Mouse (Mus musculus): ENCODE measurements around the gene Lemd1. TPM values are rescaled to one million over a fixed set of nuclear protein-coding genes. Genes with fewer than 3 reads are reported as not detected.

Gene Lemd1
- polyA plus RNA-seq, 1 experiment, result not detected

- Histone ChIP-seq H3K4me3 (ENCODE audit: insufficient read depth, low read length) (no peak overlapping the region), H3K4me1 (ENCODE audit: control insufficient read depth, insufficient read depth, low read length) (peaks cover 11% of the 10 kb centered on the region)
These were observed 7.3 kb downstream of the Lemd1 start for GRCm38 (mm10) chr1:132198401-132199071.

GRCm38 (mm10) chr1:132199244-132199643 is 8.0 kb downstream of the Lemd1 start:
- Histone ChIP-seq H3K4me1 (ENCODE audit: control insufficient read depth, insufficient read depth, low read length) (peaks cover 11% of the 10 kb centered on the region), H3K27ac (ENCODE audit: insufficient read depth, low read length) (no peak overlapping the region), H3K4me3 (ENCODE audit: insufficient read depth, low read length) (no peak overlapping the region)
- TF ChIP-seq CTCF (IDR thresholded peaks at IDR 0.05; ENCODE audit: borderline replicate concordance, insufficient read depth, low read length) (no peak), POLR2A (IDR thresholded peaks at IDR 0.05; ENCODE audit: low read depth, low read length) (no peak)

More at GRCm38 (mm10) chr1:132198401-132199071, 7.3 kb downstream of the Lemd1 start:
- no peak overlapping the region for H3K27ac ChIP-seq (ENCODE audit: insufficient read depth, low read length)
- TF ChIP-seq CTCF (IDR thresholded peaks at IDR 0.05; ENCODE audit: borderline replicate concordance, insufficient read depth, low read length), result no peak
- TF ChIP-seq POLR2A (IDR thresholded peaks at IDR 0.05; ENCODE audit: low read depth, low read length), result no peak

- peaks cover 11% of the 10 kb centered on the region for H3K4me1 ChIP-seq (ENCODE audit: control insufficient read depth, insufficient read depth, low read length)
- no peak overlapping the region for H3K4me3 ChIP-seq (ENCODE audit: insufficient read depth, low read length)
- no peak overlapping the region for H3K27ac ChIP-seq (ENCODE audit: insufficient read depth, low read length)
- TF ChIP-seq POLR2A (IDR thresholded peaks at IDR 0.05; ENCODE audit: low read depth, low read length) (no peak), CTCF (IDR thresholded peaks at IDR 0.05; ENCODE audit: borderline replicate concordance, insufficient read depth, low read length) (no peak)
These were observed 8.7 kb downstream of the Lemd1 start for GRCm38 (mm10) chr1:132199934-132200333.

GRCm38 (mm10) chr1:132200562-132201510 is 9.6 kb downstream of the Lemd1 start:
- no peak for TF ChIP-seq POLR2A (IDR thresholded peaks at IDR 0.05; ENCODE audit: low read depth, low read length)
- TF ChIP-seq CTCF (IDR thresholded peaks at IDR 0.05; ENCODE audit: borderline replicate concordance, insufficient read depth, low read length), result peak; percentile 12; the same call in 1 of the 2 replicates
- Histone ChIP-seq H3K4me3 (ENCODE audit: insufficient read depth, low read length) (no peak overlapping the region), H3K4me1 (ENCODE audit: control insufficient read depth, insufficient read depth, low read length) (peaks cover 11% of the 10 kb centered on the region), H3K27ac (ENCODE audit: insufficient read depth, low read length) (no peak overlapping the region)

- H3K4me3 ChIP-seq (ENCODE audit: insufficient read depth, low read length), result no peak overlapping the region
- H3K27ac ChIP-seq (ENCODE audit: insufficient read depth, low read length), result no peak overlapping the region
- TF ChIP-seq CTCF (IDR thresholded peaks at IDR 0.05; ENCODE audit: borderline replicate concordance, insufficient read depth, low read length), result no peak
- TF ChIP-seq POLR2A (IDR thresholded peaks at IDR 0.05; ENCODE audit: low read depth, low read length), result no peak
- peaks cover 13% of the 10 kb centered on the region for H3K4me1 ChIP-seq (ENCODE audit: control insufficient read depth, insufficient read depth, low read length)
These were observed 10.3 kb downstream of the Lemd1 start for GRCm38 (mm10) chr1:132201511-132201860.

GRCm38 (mm10) chr1:132201936-132202335 is 10.7 kb downstream of the Lemd1 start:
- Histone ChIP-seq H3K27ac (ENCODE audit: insufficient read depth, low read length) (no peak overlapping the region), H3K4me1 (ENCODE audit: control insufficient read depth, insufficient read depth, low read length) (peaks cover 16% of the 10 kb centered on the region), H3K4me3 (ENCODE audit: insufficient read depth, low read length) (no peak overlapping the region)
- TF ChIP-seq POLR2A (IDR thresholded peaks at IDR 0.05; ENCODE audit: low read depth, low read length) (no peak), CTCF (IDR thresholded peaks at IDR 0.05; ENCODE audit: borderline replicate concordance, insufficient read depth, low read length) (no peak)

- peaks cover 21% of the 10 kb centered on the region for H3K4me1 ChIP-seq (ENCODE audit: control insufficient read depth, insufficient read depth, low read length)
- H3K4me3 ChIP-seq (ENCODE audit: insufficient read depth, low read length), result no peak overlapping the region
- H3K27ac ChIP-seq (ENCODE audit: insufficient read depth, low read length), result no peak overlapping the region
- TF ChIP-seq CTCF (IDR thresholded peaks at IDR 0.05; ENCODE audit: borderline replicate concordance, insufficient read depth, low read length) (no peak), POLR2A (IDR thresholded peaks at IDR 0.05; ENCODE audit: low read depth, low read length) (no peak)
These were observed 11.5 kb downstream of the Lemd1 start for GRCm38 (mm10) chr1:132202771-132203170.

GRCm38 (mm10) chr1:132205958-132206357 is 14.7 kb downstream of the Lemd1 start:
- Histone ChIP-seq H3K27ac (ENCODE audit: insufficient read depth, low read length) (no peak overlapping the region), H3K4me3 (ENCODE audit: insufficient read depth, low read length) (no peak overlapping the region), H3K4me1 (ENCODE audit: control insufficient read depth, insufficient read depth, low read length) (peaks cover 19% of the 10 kb centered on the region)
- TF ChIP-seq POLR2A (IDR thresholded peaks at IDR 0.05; ENCODE audit: low read depth, low read length) (no peak), CTCF (IDR thresholded peaks at IDR 0.05; ENCODE audit: borderline replicate concordance, insufficient read depth, low read length) (no peak)

GRCm38 (mm10) chr1:132206828-132207227 is 15.6 kb downstream of the Lemd1 start:
- no peak for TF ChIP-seq CTCF (IDR thresholded peaks at IDR 0.05; ENCODE audit: borderline replicate concordance, insufficient read depth, low read length)
- TF ChIP-seq POLR2A (IDR thresholded peaks at IDR 0.05; ENCODE audit: low read depth, low read length), result no peak
- Histone ChIP-seq H3K27ac (ENCODE audit: insufficient read depth, low read length) (no peak overlapping the region), H3K4me3 (ENCODE audit: insufficient read depth, low read length) (no peak overlapping the region), H3K4me1 (ENCODE audit: control insufficient read depth, insufficient read depth, low read length) (peaks cover 22% of the 10 kb centered on the region)

- no peak for TF ChIP-seq POLR2A (IDR thresholded peaks at IDR 0.05; ENCODE audit: low read depth, low read length)
- no peak for TF ChIP-seq CTCF (IDR thresholded peaks at IDR 0.05; ENCODE audit: borderline replicate concordance, insufficient read depth, low read length)
- H3K4me3 ChIP-seq (ENCODE audit: insufficient read depth, low read length), result no peak overlapping the region
- peaks cover 22% of the 10 kb centered on the region for H3K4me1 ChIP-seq (ENCODE audit: control insufficient read depth, insufficient read depth, low read length)
- H3K27ac ChIP-seq (ENCODE audit: insufficient read depth, low read length), result no peak overlapping the region
These were observed 16.9 kb downstream of the Lemd1 start for GRCm38 (mm10) chr1:132208154-132208553.
